Mouse (Mus musculus): Measurements from ENCODE around the gene Cyb5d1. TPM values are rescaled to one million over a fixed set of nuclear protein-coding genes. Genes with fewer than 3 reads are reported as not detected.

The Cyb5d1 gene
- polyA plus RNA-seq, 1 experiment: 5.3 TPM

- peaks cover 26% of the 10 kb centered on the region for H3K4me1 ChIP-seq (ENCODE audit: control insufficient read depth, insufficient read depth, insufficient read length, low read length)
- peaks cover 20% of the 10 kb centered on the region for H3K36me3 ChIP-seq (ENCODE audit: control insufficient read depth, insufficient read depth, low read length)
- peak overlapping the region; percentile 50 for H3K4me3 ChIP-seq (ENCODE audit: low read depth, low read length)
- 15% methylated on average over 6 of the region's 6 CpGs for WGBS
- no peak for TF ChIP-seq CTCF (IDR thresholded peaks at IDR 0.05; ENCODE audit: extremely low read depth, insufficient read length, insufficient replicate concordance, low read depth, low read length)
- TF ChIP-seq POLR2A (IDR thresholded peaks at IDR 0.05; ENCODE audit: low read depth, low read length): no peak
- H3K27ac ChIP-seq (ENCODE audit: insufficient read depth, low read depth, low read length): peak overlapping the region; percentile 98
- no peaks in the 10 kb centered on the region for H3K27me3 ChIP-seq (ENCODE audit: control insufficient read depth, insufficient read depth, low read length)
Observed at GRCm38 (mm10) chr11:69365722-69366121, 29.7 kb downstream of the Cyb5d1 start.

- TF ChIP-seq POLR2A (IDR thresholded peaks at IDR 0.05; ENCODE audit: low read depth, low read length) (peak; percentile 36; the same call in 1 of the 2 replicates), CTCF (IDR thresholded peaks at IDR 0.05; ENCODE audit: extremely low read depth, insufficient read length, insufficient replicate concordance, low read depth, low read length) (0 out of 2 replicates have a peak, but pooled peaks have one; percentile 3)
- Histone ChIP-seq H3K36me3 (ENCODE audit: control insufficient read depth, insufficient read depth, low read length) (peaks cover 28% of the 10 kb centered on the region), H3K4me1 (ENCODE audit: control insufficient read depth, insufficient read depth, insufficient read length, low read length) (peaks cover 26% of the 10 kb centered on the region), H3K4me3 (ENCODE audit: low read depth, low read length) (peak overlapping the region; percentile 58), H3K27me3 (ENCODE audit: control insufficient read depth, insufficient read depth, low read length) (no peaks in the 10 kb centered on the region), H3K27ac (ENCODE audit: insufficient read depth, low read depth, low read length) (peak overlapping the region; percentile 98)
- 4% methylated on average over 6 of the region's 6 CpGs for WGBS
Observed at GRCm38 (mm10) chr11:69364910-69365309, 30.5 kb downstream of the Cyb5d1 start.

DNA sequence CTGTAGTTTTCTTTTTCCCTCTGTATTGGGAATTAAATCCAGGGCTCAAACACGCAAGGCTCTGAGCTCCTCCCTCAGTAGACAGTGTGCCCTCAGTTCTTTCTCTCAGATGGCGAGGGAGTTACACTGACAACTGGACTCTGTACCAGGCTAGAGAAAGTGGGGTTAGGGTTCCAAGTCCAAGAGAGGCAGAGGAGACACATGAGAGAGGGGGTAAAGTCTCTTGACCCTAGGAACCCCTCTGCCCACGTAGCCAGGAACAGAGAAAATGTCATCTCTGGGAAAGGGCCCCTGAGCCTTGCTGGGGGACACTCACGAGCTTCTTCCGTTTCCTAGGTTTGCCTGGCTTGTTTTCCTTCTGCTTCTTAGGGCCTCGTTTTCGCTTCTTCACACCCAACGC lies 31.1 kb downstream of the Cyb5d1 start:
- H3K27me3 ChIP-seq (ENCODE audit: control insufficient read depth, insufficient read depth, low read length): no peaks in the 10 kb centered on the region
- H3K36me3 ChIP-seq (ENCODE audit: control insufficient read depth, insufficient read depth, low read length): peaks cover 34% of the 10 kb centered on the region
- H3K4me1 ChIP-seq (ENCODE audit: control insufficient read depth, insufficient read depth, insufficient read length, low read length): peaks cover 26% of the 10 kb centered on the region
- WGBS: 11% methylated on average over 8 of the region's 8 CpGs
- TF ChIP-seq POLR2A (IDR thresholded peaks at IDR 0.05; ENCODE audit: low read depth, low read length) (peak; percentile 45; the same call in 1 of the 2 replicates), CTCF (IDR thresholded peaks at IDR 0.05; ENCODE audit: extremely low read depth, insufficient read length, insufficient replicate concordance, low read depth, low read length) (no peak)
- peak overlapping the region; percentile 98 for H3K27ac ChIP-seq (ENCODE audit: insufficient read depth, low read depth, low read length)
- peak overlapping the region; percentile 58 for H3K4me3 ChIP-seq (ENCODE audit: low read depth, low read length)

DNA sequence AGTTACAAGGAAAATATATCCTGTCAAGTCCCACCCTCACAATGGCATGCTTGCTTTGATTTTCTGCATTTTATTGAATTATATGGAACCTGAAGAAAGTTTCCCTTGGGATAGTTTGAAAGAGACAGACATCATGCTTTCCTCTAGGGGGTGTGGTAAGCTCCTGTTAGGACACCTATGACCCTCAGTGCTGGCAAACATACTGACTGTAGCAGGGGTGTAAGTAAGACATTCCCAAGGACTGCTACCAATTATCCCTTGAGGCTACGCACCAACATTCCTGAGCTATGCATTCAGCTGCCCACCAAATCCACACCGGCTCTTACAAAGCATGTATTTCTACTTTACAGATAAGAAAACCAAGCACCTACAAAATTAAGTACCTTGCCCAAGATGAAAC lies 33.0 kb downstream of the Cyb5d1 start:
- H3K27me3 ChIP-seq (ENCODE audit: control insufficient read depth, insufficient read depth, low read length): no peaks in the 10 kb centered on the region
- H3K27ac ChIP-seq (ENCODE audit: insufficient read depth, low read depth, low read length): no peak overlapping the region
- TF ChIP-seq CTCF (IDR thresholded peaks at IDR 0.05; ENCODE audit: extremely low read depth, insufficient read length, insufficient replicate concordance, low read depth, low read length): no peak
- H3K36me3 ChIP-seq (ENCODE audit: control insufficient read depth, insufficient read depth, low read length): peaks cover 51% of the 10 kb centered on the region
- H3K4me1 ChIP-seq (ENCODE audit: control insufficient read depth, insufficient read depth, insufficient read length, low read length): peaks cover 23% of the 10 kb centered on the region
- H3K4me3 ChIP-seq (ENCODE audit: low read depth, low read length): no peak overlapping the region
- 91% methylated on average over 2 of the region's 2 CpGs for WGBS

- peaks cover 23% of the 10 kb centered on the region for H3K4me1 ChIP-seq (ENCODE audit: control insufficient read depth, insufficient read depth, insufficient read length, low read length)
- TF ChIP-seq CTCF (IDR thresholded peaks at IDR 0.05; ENCODE audit: extremely low read depth, insufficient read length, insufficient replicate concordance, low read depth, low read length): no peak
- TF ChIP-seq POLR2A (IDR thresholded peaks at IDR 0.05; ENCODE audit: low read depth, low read length): no peak
- no peak overlapping the region for H3K27ac ChIP-seq (ENCODE audit: insufficient read depth, low read depth, low read length)
- peaks cover 56% of the 10 kb centered on the region for H3K36me3 ChIP-seq (ENCODE audit: control insufficient read depth, insufficient read depth, low read length)
- WGBS: 74% methylated on average over 7 of the region's 7 CpGs
- H3K4me3 ChIP-seq (ENCODE audit: low read depth, low read length): no peak overlapping the region
- H3K27me3 ChIP-seq (ENCODE audit: control insufficient read depth, insufficient read depth, low read length): no peaks in the 10 kb centered on the region
Observed at GRCm38 (mm10) chr11:69362021-69362420, 33.4 kb downstream of the Cyb5d1 start.

DNA sequence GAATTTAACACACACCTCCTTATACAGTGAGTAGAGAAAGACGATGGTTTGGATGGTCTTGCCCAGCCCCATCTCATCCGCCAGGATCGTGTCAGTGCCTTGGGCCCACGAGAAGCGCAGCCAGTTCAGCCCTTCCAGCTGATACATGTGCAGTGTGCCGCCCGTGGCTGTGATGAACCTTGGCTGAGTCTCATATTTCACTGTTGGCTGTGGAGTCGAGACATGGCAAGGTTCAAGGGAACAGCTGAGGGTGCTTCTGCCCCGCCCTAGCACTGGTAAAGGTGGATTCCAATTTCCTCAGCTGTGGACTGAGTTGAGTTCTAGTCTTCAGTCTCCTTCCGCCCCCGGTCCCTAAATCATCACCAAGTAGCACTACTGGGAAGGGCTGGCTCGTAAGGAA lies 37.7 kb downstream of the Cyb5d1 start:
- Histone ChIP-seq H3K27ac (ENCODE audit: insufficient read depth, low read depth, low read length) (no peak overlapping the region), H3K4me3 (ENCODE audit: low read depth, low read length) (no peak overlapping the region), H3K36me3 (ENCODE audit: control insufficient read depth, insufficient read depth, low read length) (peaks cover 90% of the 10 kb centered on the region), H3K27me3 (ENCODE audit: control insufficient read depth, insufficient read depth, low read length) (no peaks in the 10 kb centered on the region), H3K4me1 (ENCODE audit: control insufficient read depth, insufficient read depth, insufficient read length, low read length) (peaks cover 6% of the 10 kb centered on the region; the same call in 1 of the 2 replicates)
- 79% methylated on average over 12 of the region's 12 CpGs for WGBS
- TF ChIP-seq POLR2A (IDR thresholded peaks at IDR 0.05; ENCODE audit: low read depth, low read length): no peak
- TF ChIP-seq CTCF (IDR thresholded peaks at IDR 0.05; ENCODE audit: extremely low read depth, insufficient read length, insufficient replicate concordance, low read depth, low read length): no peak

- no peak for TF ChIP-seq CTCF (IDR thresholded peaks at IDR 0.05; ENCODE audit: extremely low read depth, insufficient read length, insufficient replicate concordance, low read depth, low read length)
- no peak for TF ChIP-seq POLR2A (IDR thresholded peaks at IDR 0.05; ENCODE audit: low read depth, low read length)
- Histone ChIP-seq H3K4me1 (ENCODE audit: control insufficient read depth, insufficient read depth, insufficient read length, low read length) (peaks cover 6% of the 10 kb centered on the region; the same call in 1 of the 2 replicates), H3K27me3 (ENCODE audit: control insufficient read depth, insufficient read depth, low read length) (no peaks in the 10 kb centered on the region), H3K27ac (ENCODE audit: insufficient read depth, low read depth, low read length) (no peak overlapping the region), H3K36me3 (ENCODE audit: control insufficient read depth, insufficient read depth, low read length) (peaks cover 93% of the 10 kb centered on the region), H3K4me3 (ENCODE audit: low read depth, low read length) (no peak overlapping the region)
- WGBS: 94% methylated on average over 5 of the region's 5 CpGs
Observed at GRCm38 (mm10) chr11:69356544-69356943, 38.9 kb downstream of the Cyb5d1 start.
